Mouse (Mus musculus) forebrain, embryonic 16.5 days (tissue): ENCODE results near the gene Tmbim4. TPM values are rescaled to one million over a fixed set of nuclear protein-coding genes. Genes with fewer than 3 reads are reported as not detected.
"Not testable (repeated sequence)": the region's sequence is repeated elsewhere in the genome, so short reads cannot be mapped to it uniquely, and the experiment has no call there.

ENCODE experiments used
- ATAC-seq: fragments of 200-750 bp; cut with Nextera tagmentation; 2 replicates; pipeline ENCODE4 v1.8.0; 2017; ENCODE audit warnings: mild to moderate bottlenecking, moderate library complexity
- H3K27ac ChIP-seq: fragments of 300-500 bp; sonication (generic); 2 replicates; pipeline ENCODE4 v1.5.1; 2014; ENCODE audit warnings: low read length, control low read depth
- H3K27me3 ChIP-seq: fragments of 300-500 bp; sonication (generic); replicated peaks from 2 replicates; pipeline ENCODE4 v1.6.1; 2014; ENCODE audit warnings: low read length; ENCODE audit not compliant: control insufficient read depth, insufficient read depth
- H3K36me3 ChIP-seq: fragments of 300-500 bp; sonication (generic); 2 replicates; pipeline ENCODE4 v1.6.1; 2014; ENCODE audit not compliant: control insufficient read depth, insufficient read depth
- H3K4me1 ChIP-seq: fragments of 300-500 bp; sonication (generic); replicated peaks from 2 replicates; pipeline ENCODE4 v1.6.1; 2014; ENCODE audit warnings: low read length; ENCODE audit not compliant: control insufficient read depth, insufficient read depth
- H3K4me2 ChIP-seq: fragments of 300-500 bp; sonication (generic); 2 replicates; pipeline ENCODE4 v1.6.1; 2014; ENCODE audit warnings: mild to moderate bottlenecking, low read length, control low read depth
- H3K4me3 ChIP-seq: fragments of 300-500 bp; sonication (generic); replicated peaks from 2 replicates; pipeline ENCODE4 v1.5.1; 2014; ENCODE audit warnings: mild to moderate bottlenecking, low read length, control low read depth
- H3K9ac ChIP-seq: fragments of 300-500 bp; sonication (generic); replicated peaks from 2 replicates; pipeline ENCODE4 v1.6.1; 2014; ENCODE audit warnings: low read depth, low read length, control low read depth
- H3K9me3 ChIP-seq: fragments of 300-500 bp; sonication (generic); 2 replicates; pipeline ENCODE4 v1.6.1; 2016; ENCODE audit warnings: low read length; ENCODE audit not compliant: control insufficient read depth
- WGBS: fragments of 180-500 bp; shearing (Covaris S2); extraction: QIAGEN DNeasy Blood & Tissue Kit; methylation state at CpG from one replicate; pipeline ENCODE4 v1.1.7; 2014; 5-methylcytosine and 5-hydroxymethylcytosine counted together
- polyA plus RNA-seq: library from polyadenylated mRNA; unstranded; fragments of >200 nt; fragmentation: Nextera tagmentation; extraction: Ambion mirVana; gene quantifications from 2 replicates; pipeline ENCODE4 v1.2.1, GENCODE M21; 2015

Tmbim4 gene
- polyA plus RNA-seq, 1 experiment from 2014 or later: 80.7 TPM

- H3K27ac ChIP-seq: no peak overlapping the region
- no peaks in the 10 kb centered on the region for H3K36me3 ChIP-seq
Measured at GRCm38 (mm10) chr10:120208575-120209538, 7.5 kb downstream of the Tmbim4 start.

GRCm38 (mm10) chr10:120209539-120209925 is 8.1 kb downstream of the Tmbim4 start:
- Histone ChIP-seq H3K4me2 (peak overlapping the region; percentile 70), H3K9me3 (no peaks in the 10 kb centered on the region), H3K9ac (no peak overlapping the region; the same call in 1 of the 2 replicates), H3K4me3 (peak overlapping the region; percentile 99), H3K27me3 (0 out of 2 replicates have a peak, but pooled peaks cover 4% of the 10 kb centered on the region), H3K4me1 (peaks cover 11% of the 10 kb centered on the region), H3K27ac (no peak overlapping the region), H3K36me3 (no peaks in the 10 kb centered on the region)
- ATAC-seq: no peak
- WGBS: 66% methylated on average over 6 of the region's 6 CpGs

More at GRCm38 (mm10) chr10:120208575-120209538, 7.5 kb downstream of the Tmbim4 start:
- peak overlapping the region; percentile 99 for H3K4me3 ChIP-seq
- no peaks in the 10 kb centered on the region for H3K9me3 ChIP-seq
- peak overlapping the region; percentile 70 for H3K4me2 ChIP-seq
- 0 out of 2 replicates have a peak, but pooled peaks cover 4% of the 10 kb centered on the region for H3K27me3 ChIP-seq
- peaks cover 11% of the 10 kb centered on the region for H3K4me1 ChIP-seq
- H3K9ac ChIP-seq: peak overlapping the region; percentile 98
- WGBS: 3% methylated on average over 53 of the region's 53 CpGs
- peak; percentile 93 for ATAC-seq

DNA sequence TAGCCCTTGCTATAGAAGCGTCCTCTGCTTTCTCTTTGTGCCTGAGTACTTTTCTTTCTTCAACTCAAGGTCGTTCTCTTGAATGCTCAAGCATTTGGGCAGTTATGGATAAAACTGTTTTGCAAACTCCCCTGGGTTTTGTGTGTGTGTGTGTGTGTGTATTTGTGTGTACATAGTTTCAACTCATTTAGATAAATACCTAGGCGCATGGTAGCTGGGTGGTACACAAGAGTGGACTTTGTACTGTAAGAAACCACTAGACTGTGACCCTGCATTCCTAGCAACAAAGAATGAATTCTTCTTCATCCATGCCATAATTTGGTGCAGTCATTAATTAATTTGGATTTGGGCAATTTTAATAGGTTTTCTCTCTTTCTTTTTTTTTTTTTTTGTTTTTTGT is 8.7 kb downstream of the Tmbim4 start:
- Histone ChIP-seq H3K4me3 (no peak overlapping the region), H3K27me3 (0 out of 2 replicates have a peak, but pooled peaks cover 4% of the 10 kb centered on the region), H3K9me3 (no peaks in the 10 kb centered on the region), H3K9ac (no peak overlapping the region), H3K4me2 (peak overlapping the region; percentile 70; the same call in 1 of the 2 replicates), H3K36me3 (no peaks in the 10 kb centered on the region), H3K4me1 (peaks cover 11% of the 10 kb centered on the region), H3K27ac (no peak overlapping the region)
- WGBS: 85% methylated on average over 3 of the region's 3 CpGs
- ATAC-seq: no peak

- ATAC-seq, H3K9me3 ChIP-seq, H3K4me2 ChIP-seq, H3K36me3 ChIP-seq, H3K9ac ChIP-seq, H3K4me1 ChIP-seq, H3K27me3 ChIP-seq, H3K4me3 ChIP-seq, H3K27ac ChIP-seq: not testable (repeated sequence)
- WGBS: 77% methylated on average over 1 of the region's 1 CpGs
Measured at GRCm38 (mm10) chr10:120217099-120217498, 15.7 kb downstream of the Tmbim4 start.

DNA sequence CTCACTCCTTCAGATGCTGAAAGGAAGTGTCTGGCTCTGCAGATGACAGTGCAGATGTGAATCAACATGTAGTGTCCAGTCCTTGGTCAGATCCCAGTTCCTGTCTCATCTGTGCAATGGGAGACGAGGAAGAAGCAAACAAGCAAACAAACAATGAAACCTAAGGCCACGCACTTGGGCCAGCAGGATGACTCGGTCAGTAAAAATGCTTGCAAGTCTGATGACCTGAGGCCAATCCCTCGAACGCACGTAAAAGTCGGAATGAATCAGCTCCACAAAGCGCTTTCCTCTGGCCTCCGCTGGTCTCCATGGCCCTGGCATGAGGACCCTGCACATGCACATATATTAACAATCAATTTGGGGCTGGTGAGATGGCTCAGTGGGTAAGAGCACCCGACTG is 17.6 kb downstream of the Tmbim4 start:
- WGBS: 94% methylated on average over 10 of the region's 10 CpGs
- H3K9ac ChIP-seq: no peak overlapping the region
- no peaks in the 10 kb centered on the region for H3K9me3 ChIP-seq

GRCm38 (mm10) chr10:120219578-120220359 is 18.4 kb downstream of the Tmbim4 start:
- no peak for ATAC-seq
- 90% methylated on average over 14 of the region's 14 CpGs for WGBS
- no peak overlapping the region for H3K4me3 ChIP-seq
- H3K36me3 ChIP-seq: peaks cover 6% of the 10 kb centered on the region
- no peak overlapping the region for H3K9ac ChIP-seq
- H3K4me2 ChIP-seq: no peak overlapping the region
- no peaks in the 10 kb centered on the region for H3K9me3 ChIP-seq
- no peaks in the 10 kb centered on the region for H3K4me1 ChIP-seq
- no peaks in the 10 kb centered on the region for H3K27me3 ChIP-seq
- H3K27ac ChIP-seq: no peak overlapping the region

More for the DNA sequence above, 17.6 kb downstream of the Tmbim4 start:
- no peak for ATAC-seq
- Histone ChIP-seq H3K4me2 (no peak overlapping the region), H3K4me1 (no peaks in the 10 kb centered on the region), H3K27me3 (no peaks in the 10 kb centered on the region), H3K4me3 (no peak overlapping the region), H3K27ac (no peak overlapping the region), H3K36me3 (peaks cover 6% of the 10 kb centered on the region)

DNA sequence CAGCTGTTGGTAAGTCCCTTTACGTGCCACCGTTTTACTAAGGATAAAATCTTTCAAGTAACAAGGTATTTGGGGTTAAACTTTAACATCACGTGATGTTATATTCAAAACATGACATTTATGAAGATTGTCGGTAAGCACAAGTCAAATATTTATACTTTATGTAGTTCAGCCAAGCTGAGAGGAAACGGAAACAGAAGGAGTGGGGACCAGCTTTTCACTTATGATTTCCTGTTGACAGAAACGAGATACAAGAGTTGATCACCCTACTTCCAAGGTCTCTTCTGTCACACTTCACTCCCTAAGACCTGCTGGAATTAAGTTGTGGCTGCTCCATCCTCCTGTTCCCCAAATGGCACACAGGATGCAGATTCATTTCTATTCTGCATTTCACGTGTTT is 19.4 kb downstream of the Tmbim4 start:
- H3K27ac ChIP-seq: no peak overlapping the region
- H3K4me3 ChIP-seq: no peak overlapping the region
- H3K27me3 ChIP-seq: no peaks in the 10 kb centered on the region
- H3K9me3 ChIP-seq: no peaks in the 10 kb centered on the region
- no peaks in the 10 kb centered on the region for H3K4me1 ChIP-seq
- no peak overlapping the region for H3K4me2 ChIP-seq
- WGBS: 89% methylated on average over 7 of the region's 7 CpGs
- H3K36me3 ChIP-seq: peaks cover 5% of the 10 kb centered on the region
- ATAC-seq: no peak
- H3K9ac ChIP-seq: no peak overlapping the region

DNA sequence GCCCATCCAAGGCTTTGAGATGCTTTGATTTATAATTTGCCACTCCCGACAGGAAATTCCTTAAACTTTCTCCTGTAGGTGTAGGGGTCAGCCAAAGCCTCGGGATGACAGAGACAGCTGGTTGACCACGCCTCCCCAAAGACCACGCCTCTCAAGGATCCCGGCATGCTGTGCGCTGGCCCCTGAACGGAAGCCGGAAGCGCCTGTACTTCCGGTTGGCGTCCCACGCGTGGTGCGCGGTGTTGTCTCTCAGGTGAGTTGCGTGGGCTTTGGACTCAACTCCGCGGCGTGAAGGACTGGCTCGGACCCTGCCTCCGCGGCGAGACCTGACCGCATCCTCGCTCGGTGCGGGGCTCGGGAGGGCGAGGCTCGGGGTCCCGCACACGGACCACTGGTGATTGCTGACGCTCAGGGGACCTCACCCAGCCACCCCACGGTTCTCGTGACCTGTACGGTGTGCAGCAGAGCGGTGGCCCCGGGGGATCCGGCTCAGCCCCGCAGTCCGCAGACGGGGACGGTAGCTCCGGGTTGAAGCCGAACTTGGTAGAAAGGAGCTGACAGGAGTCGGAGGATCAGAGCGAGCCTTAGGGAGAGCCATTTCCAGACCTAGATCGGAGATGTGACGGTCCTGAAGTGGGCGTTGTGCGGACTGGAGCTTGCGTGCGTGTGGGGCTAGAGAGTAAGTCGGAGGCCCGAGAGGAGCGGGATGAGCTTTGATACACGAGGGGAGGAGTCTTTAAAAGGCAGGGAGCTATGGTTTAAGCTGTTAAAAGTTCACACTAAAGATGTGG is 25.7 kb downstream of the Tmbim4 start, which contains the start of gene Llph:
Gene Llph, plus strand, starts transcription at position 200 of the 791 bp plus-strand sequence.
- WGBS: under 1% methylated on average over 57 of the region's 57 CpGs
- H3K4me1 ChIP-seq: peaks cover 14% of the 10 kb centered on the region
- peaks cover 7% of the 10 kb centered on the region; the same call in 1 of the 2 replicates for H3K36me3 ChIP-seq
- peak within 1 kb of the TSS; percentile 71 for H3K9ac ChIP-seq
- no peaks in the 10 kb centered on the region for H3K27me3 ChIP-seq
- peak within 1 kb of the TSS; percentile 94 for H3K4me2 ChIP-seq
- ATAC-seq: peak; percentile 95
- no peaks in the 10 kb centered on the region for H3K9me3 ChIP-seq
- H3K27ac ChIP-seq: peak within 1 kb of the TSS; percentile 13; the same call in 1 of the 2 replicates
- peak within 1 kb of the TSS; percentile 87 for H3K4me3 ChIP-seq
